Mouse (Mus musculus): Measurements from ENCODE around the gene Ssh2.
A peak's percentile ranks its signal among the peaks of the same experiment; 100 is the strongest.

Ssh2 gene

GRCm38 (mm10) chr11:77416212-77417000 is 200.3 kb downstream of the Ssh2 start:
- DNase-seq, result no peak

GRCm38 (mm10) chr11:77418021-77418420 is 201.9 kb downstream of the Ssh2 start:
- no peak for DNase-seq

GRCm38 (mm10) chr11:77423175-77423859 is 207.2 kb downstream of the Ssh2 start:
- no peak for DNase-seq

- DNase-seq, result no peak
Observed at GRCm38 (mm10) chr11:77428446-77428845, 212.4 kb downstream of the Ssh2 start.

GRCm38 (mm10) chr11:77437026-77437425 is 220.9 kb downstream of the Ssh2 start:
- no peak for DNase-seq

- DNase-seq, result no peak
Observed at GRCm38 (mm10) chr11:77440081-77440480, 224.0 kb downstream of the Ssh2 start.

- DNase-seq, result no peak
Observed at GRCm38 (mm10) chr11:77441020-77441419, 224.9 kb downstream of the Ssh2 start.

- DNase-seq, result no peak
Observed at GRCm38 (mm10) chr11:77442186-77443170, 226.4 kb downstream of the Ssh2 start.

- no peak for DNase-seq
Observed at GRCm38 (mm10) chr11:77444939-77445338, 228.9 kb downstream of the Ssh2 start.

- peak; percentile 63 for DNase-seq
Observed at GRCm38 (mm10) chr11:77446628-77447041, 230.5 kb downstream of the Ssh2 start.

- no peak for DNase-seq
Observed at GRCm38 (mm10) chr11:77449224-77449623, 233.1 kb downstream of the Ssh2 start.

GRCm38 (mm10) chr11:77451670-77452069 is 235.6 kb downstream of the Ssh2 start:
- no peak for DNase-seq

- DNase-seq, result no peak
Observed at GRCm38 (mm10) chr11:77453388-77453787, 237.3 kb downstream of the Ssh2 start.

- DNase-seq, result no peak
Observed at GRCm38 (mm10) chr11:77455770-77456510, 239.9 kb downstream of the Ssh2 start.

GRCm38 (mm10) chr11:77456866-77457265 is 240.8 kb downstream of the Ssh2 start:
- peak; percentile 56 for DNase-seq

- no peak for DNase-seq
Observed at GRCm38 (mm10) chr11:77461856-77462255, 245.8 kb downstream of the Ssh2 start.

- peak; percentile 58 for DNase-seq
Observed at GRCm38 (mm10) chr11:77462283-77463100, 246.4 kb downstream of the Ssh2 start, which contains the start of gene Coro6. Gene Coro6 (plus strand): TSS chr11:77462411.

GRCm38 (mm10) chr11:77463101-77463445 is 247.0 kb downstream of the Ssh2 start:
- no peak for DNase-seq

- DNase-seq, result no peak
Observed at GRCm38 (mm10) chr11:77463786-77464185, 247.7 kb downstream of the Ssh2 start.

GRCm38 (mm10) chr11:77464684-77465083 is 248.6 kb downstream of the Ssh2 start:
- no peak for DNase-seq

GRCm38 (mm10) chr11:77465111-77465510 is 249.0 kb downstream of the Ssh2 start:
- DNase-seq, result no peak
